Comparison of ENCODE assay signal across 8 mouse cellular contexts in the genomic region with DNA sequence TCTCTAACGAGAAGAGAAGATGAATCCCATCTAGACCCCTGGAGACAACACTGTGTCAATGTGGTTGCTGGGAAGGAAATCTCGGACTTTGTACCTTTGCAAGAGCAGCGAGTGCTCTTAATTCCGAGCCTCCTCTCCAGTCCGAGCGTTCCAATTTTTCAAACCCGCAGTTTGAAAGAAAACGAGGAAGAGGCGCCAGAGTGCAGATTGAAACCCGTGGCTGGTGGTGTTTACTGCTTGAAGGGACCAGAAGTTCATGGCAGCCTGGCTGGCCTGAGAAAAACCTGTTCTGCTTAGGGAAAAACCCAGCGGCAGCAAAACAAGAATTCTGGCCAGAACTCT.
DNase-seq lines count a peak whose midpoint lies in the region; ATAC-seq and TF ChIP-seq lines count a peak whose summit lies in the region.

No protein-coding gene starts in this region.

- peak overlapping the region; percentile 57 for H3K4me2 ChIP-seq in heart, embryonic 12.5 days
- H3K4me2 ChIP-seq in heart, embryonic 14.5 days (ENCODE audit: low read length): peak overlapping the region; percentile 57
- peak overlapping the region; percentile 20 for H3K4me2 ChIP-seq in midbrain, postnatal 0 days (ENCODE audit: low read depth, low read length, poor library complexity, severe bottlenecking)

- no peak for ATAC-seq in heart, embryonic 12.5 days (ENCODE audit: insufficient number of reproducible peaks, low FRiP score)
- ATAC-seq in heart, embryonic 14.5 days (ENCODE audit: insufficient number of reproducible peaks, insufficient read depth, low FRiP score, low read depth): no peak
- ATAC-seq in midbrain, postnatal 0 days (ENCODE audit: low FRiP score): no peak

- H3K36me3 ChIP-seq in heart, embryonic 12.5 days: no peaks in the 10 kb centered on the region
- H3K36me3 ChIP-seq in heart, embryonic 14.5 days (ENCODE audit: control insufficient read depth, insufficient read depth, low read length): no peaks in the 10 kb centered on the region
- H3K36me3 ChIP-seq in limb, embryonic 10.5 days: no peaks in the 10 kb centered on the region
- no peaks in the 10 kb centered on the region for H3K36me3 ChIP-seq in midbrain, postnatal 0 days (ENCODE audit: insufficient read depth, low read length)

- H3K4me3 ChIP-seq in heart, embryonic 12.5 days: 0 out of 2 replicates have a peak overlapping the region, but pooled peaks have one; percentile 10
- peak overlapping the region; percentile 8 to 22; a peak in 2 of 4 replicates for H3K4me3 ChIP-seq in heart, embryonic 14.5 days (ENCODE audit: control insufficient read depth in 1 of 2, insufficient read depth in 1 of 2, low read depth in 1 of 2, low read length in 2 of 2)
- no peak overlapping the region for H3K4me3 ChIP-seq in limb, embryonic 10.5 days
- H3K4me3 ChIP-seq in midbrain, postnatal 0 days (ENCODE audit: low read depth, low read length): no peak overlapping the region

- TF ChIP-seq CTCF in midbrain, postnatal 0 days (IDR thresholded peaks at IDR 0.05): no peak; the same call in 1 of the 2 replicates

- intact Hi-C loops in gastrocnemius, postnatal 36 days (cut with DNase I): loop anchor here (5.0 kb wide), 1 partner anchor 85 kb away; no protein-coding TSS in a partner anchor

- WGBS in heart, embryonic 12.5 days: 50% methylated on average over 11 of the region's 11 CpGs
- WGBS in heart, embryonic 14.5 days: 53% methylated on average over 11 of the region's 11 CpGs
- 52% methylated on average over 11 of the region's 11 CpGs for WGBS in limb, embryonic 10.5 days
- WGBS in midbrain, postnatal 0 days: 43% methylated on average over 11 of the region's 11 CpGs

- H3K27ac ChIP-seq in heart, embryonic 12.5 days (ENCODE audit: poor library complexity, severe bottlenecking): no peak overlapping the region
- H3K27ac ChIP-seq in heart, embryonic 14.5 days (replicated peaks in 1 of 2; ENCODE audit: control insufficient read depth in 1 of 2, insufficient read depth in 1 of 2, low read depth in 2 of 2, low read length in 2 of 2): no peak overlapping the region
- H3K27ac ChIP-seq in limb, embryonic 10.5 days: no peak overlapping the region; the same call in 1 of the 2 replicates
- 0 out of 2 replicates have a peak overlapping the region, but pooled peaks have one; percentile 68 for H3K27ac ChIP-seq in midbrain, postnatal 0 days (ENCODE audit: low read depth, low read length)

- H3K9ac ChIP-seq in heart, embryonic 12.5 days: 0 out of 2 replicates have a peak overlapping the region, but pooled peaks have one; percentile 36
- peak overlapping the region; percentile 38 for H3K9ac ChIP-seq in heart, embryonic 14.5 days (ENCODE audit: low read length)
- no peak overlapping the region for H3K9ac ChIP-seq in midbrain, postnatal 0 days (replicated peaks; ENCODE audit: low read length, poor library complexity, severe bottlenecking)

- H3K27me3 ChIP-seq in heart, embryonic 12.5 days (replicated peaks): no peaks in the 10 kb centered on the region
- no peaks in the 10 kb centered on the region for H3K27me3 ChIP-seq in heart, embryonic 14.5 days (ENCODE audit: control insufficient read depth, insufficient read depth, low read length)
- H3K27me3 ChIP-seq in limb, embryonic 10.5 days (ENCODE audit: low read depth, poor library complexity, severe bottlenecking): no peaks in the 10 kb centered on the region
- no peaks in the 10 kb centered on the region for H3K27me3 ChIP-seq in midbrain, postnatal 0 days (ENCODE audit: insufficient read depth, low read length)

- H3K4me1 ChIP-seq in heart, embryonic 12.5 days (replicated peaks): peaks cover 21% of the 10 kb centered on the region
- H3K4me1 ChIP-seq in heart, embryonic 14.5 days (ENCODE audit: control insufficient read depth in 2 of 2, insufficient read depth in 2 of 2, low read length in 2 of 2): peaks cover 12 to 17% of the 10 kb centered on the region in 2 experiments
- H3K4me1 ChIP-seq in limb, embryonic 10.5 days: peaks cover 27% of the 10 kb centered on the region
- no peaks in the 10 kb centered on the region for H3K4me1 ChIP-seq in midbrain, postnatal 0 days (ENCODE audit: insufficient read depth, low read length)

- DNase-seq in heart, adult 11 months: no peak
- peak; percentile 32 for DNase-seq in ZHBTc4 (ENCODE audit: low read depth, low spot score)
- DNase-seq in limb, embryonic 10.5 days (ENCODE audit: low spot score): peak; percentile 34
- peak; percentile 29 for DNase-seq in midbrain, postnatal 0 days (ENCODE audit: low spot score)
- no peak for DNase-seq in cerebellum, adult 11-12 months
- no peak for DNase-seq in gastrocnemius, postnatal 36 days

- no peaks in the 10 kb centered on the region for H3K9me3 ChIP-seq in heart, embryonic 12.5 days (replicated peaks)
- H3K9me3 ChIP-seq in heart, embryonic 14.5 days (ENCODE audit: control insufficient read depth, low read length): no peaks in the 10 kb centered on the region
- H3K9me3 ChIP-seq in limb, embryonic 10.5 days (replicated peaks): no peaks in the 10 kb centered on the region
- H3K9me3 ChIP-seq in midbrain, postnatal 0 days (ENCODE audit: low read length): no peaks in the 10 kb centered on the region

Comparison
In these comparisons a context has a peak if more than half of its experiments do, and no peak if none do; other contexts are left out.
1. H3K4me3 ChIP-seq: peak in heart, embryonic 12.5 days (single experiment) and heart, embryonic 14.5 days (2 of 2); none in limb, embryonic 10.5 days (single experiment) and midbrain, postnatal 0 days (single experiment).
2. DNase-seq: peak in ZHBTc4 (single experiment), limb, embryonic 10.5 days (single experiment) and midbrain, postnatal 0 days (single experiment); none in heart, adult 11 months (single experiment), cerebellum, adult 11-12 months (single experiment) and gastrocnemius, postnatal 36 days (0 of 2).
3. Peak in every context shown above with its lines, with median percentiles within 50 percentile points of each other: H3K4me2 ChIP-seq.